In the genomic region with DNA sequence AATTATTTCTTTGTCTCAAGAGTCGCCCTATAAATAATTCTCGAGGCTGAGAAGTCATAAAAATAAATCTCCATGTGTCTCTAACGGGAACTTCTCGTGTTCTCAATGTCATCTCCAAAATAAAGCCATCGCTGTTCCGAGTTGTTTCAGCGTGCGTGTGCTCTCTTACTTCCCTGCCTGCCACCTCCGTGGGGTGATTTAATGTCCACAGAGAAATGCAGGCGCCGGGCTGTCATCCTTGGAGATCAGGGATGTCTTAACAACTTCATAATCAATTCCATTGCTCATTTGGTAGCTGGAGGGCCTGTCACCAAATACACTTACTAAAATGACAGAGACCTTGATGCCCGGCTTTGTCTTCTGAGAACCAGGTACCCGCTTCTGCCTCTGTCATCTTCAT, we compare ENCODE assay signal across 15 mouse cellular contexts.
"Had no signal": no experiment of that assay in that cellular context is flagged by ENCODE, and none has a peak within 500 bp of the region (broad histone marks: within the 10 kb centered on the region; RNA-seq: fewer than 3 reads in every experiment).

No protein-coding gene starts in this region.

- H3K4me3 ChIP-seq: neural tube, embryonic 12.5 days; stomach, embryonic 15.5 days had no signal

- H3K27ac ChIP-seq: neural tube, embryonic 12.5 days; stomach, embryonic 15.5 days; stomach, postnatal 0 days had no signal

- H3K4me2 ChIP-seq: neural tube, embryonic 12.5 days; stomach, embryonic 15.5 days had no signal

- H3K4me1 ChIP-seq: neural tube, embryonic 12.5 days; stomach, embryonic 15.5 days had no signal

- H3K9ac ChIP-seq: neural tube, embryonic 12.5 days; stomach, embryonic 15.5 days had no signal

- H3K36me3 ChIP-seq: neural tube, embryonic 12.5 days; stomach, embryonic 15.5 days had no signal

- DNase-seq: retina, postnatal 1 day; right cerebral cortex, adult 18-20 months; right cerebral cortex, postnatal 14 days; right cerebral cortex, postnatal 25 days; right cerebral cortex, postnatal 4 days; spleen, adult 18-20 months; thymus, adult 18-20 months; thymus, adult 2 months; thymus, postnatal 14 days; thymus, postnatal 25 days; thymus, postnatal 36 days; thymus, postnatal 4 days had no signal

- H3K27me3 ChIP-seq: neural tube, embryonic 12.5 days; stomach, embryonic 15.5 days had no signal

- H3K9me3 ChIP-seq: neural tube, embryonic 12.5 days; stomach, embryonic 15.5 days had no signal
